ENCODE assay signal across 14 mouse cellular contexts in the genomic region with DNA sequence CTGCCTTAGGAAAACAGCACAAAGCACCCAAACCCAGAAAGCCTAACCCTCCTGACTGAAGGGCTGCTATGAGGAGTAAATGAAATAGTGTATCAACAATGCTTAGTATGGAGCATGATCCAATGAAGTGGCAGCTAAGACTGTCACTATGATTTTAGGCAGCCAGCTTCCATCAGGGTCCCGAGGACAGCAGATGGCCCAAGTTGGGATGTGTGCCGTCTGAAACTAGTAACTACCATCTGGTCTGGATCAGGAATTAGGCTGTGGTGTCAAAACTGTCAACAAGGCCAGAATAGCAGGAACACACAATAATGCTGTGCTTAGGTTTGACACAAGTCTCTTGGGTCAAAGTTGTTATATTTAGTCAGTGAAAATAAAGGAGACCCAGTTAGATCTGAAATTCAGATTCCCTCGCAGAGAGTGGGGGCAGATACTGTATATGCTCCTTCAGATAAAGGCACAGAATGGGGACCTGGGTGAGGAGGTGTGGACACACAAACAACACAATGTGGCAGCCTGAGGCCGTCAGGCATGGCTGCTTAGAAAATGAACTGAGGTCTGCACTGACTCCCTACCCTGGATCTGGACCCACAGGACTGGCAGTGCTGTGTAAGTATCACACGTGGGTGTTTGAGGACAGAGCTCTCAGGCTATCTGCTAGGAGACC. TPM values are rescaled to one million over a fixed set of nuclear protein-coding genes. Genes with fewer than 3 reads are reported as not detected.
DNase-seq lines count a peak whose midpoint lies in the region; ATAC-seq lines count a peak whose summit lies in the region.
"Had no signal": no experiment of that assay in that cellular context is flagged by ENCODE, and none has a peak within 500 bp of the region (broad histone marks: within the 10 kb centered on the region; RNA-seq: fewer than 3 reads in every experiment).

No protein-coding gene starts in this region.

- H3K9me3 ChIP-seq in hindbrain, embryonic 13.5 days: no peaks in the 10 kb centered on the region
- no peaks in the 10 kb centered on the region for H3K9me3 ChIP-seq in hindbrain, embryonic 16.5 days (ENCODE audit: control insufficient read depth, low read length)
- H3K9me3 ChIP-seq: G1E had no signal

- 72% methylated on average over 5 of the region's 5 CpGs for WGBS in hindbrain, embryonic 13.5 days
- WGBS in hindbrain, embryonic 16.5 days: 70% methylated on average over 5 of the region's 5 CpGs

- ATAC-seq in cerebellum, adult (ENCODE audit: insufficient number of reproducible peaks, low FRiP score, low TSS enrichment): no peak
- ATAC-seq in hindbrain, embryonic 13.5 days (ENCODE audit: low FRiP score): no peak
- no peak for ATAC-seq in hindbrain, embryonic 16.5 days

- no peak overlapping the region for H3K4me2 ChIP-seq in hindbrain, embryonic 13.5 days
- no peak overlapping the region for H3K4me2 ChIP-seq in hindbrain, embryonic 16.5 days (ENCODE audit: low read length)

- peaks cover 34% of the 10 kb centered on the region for H3K36me3 ChIP-seq in hindbrain, embryonic 13.5 days
- peaks cover 7% of the 10 kb centered on the region; the same call in 1 of the 2 replicates for H3K36me3 ChIP-seq in hindbrain, embryonic 16.5 days (ENCODE audit: control insufficient read depth, insufficient read depth, low read length)

- DNase-seq in cerebellum, postnatal 10 days: peak; percentile 65 to 73
- peak; percentile 72 for DNase-seq in retina, postnatal 1 day
- DNase-seq in retina, embryonic 14.5 days (ENCODE audit: low spot score): no peak
- no peak for DNase-seq in yolk sac, embryonic 10.5 days (ENCODE audit: low spot score)
- no peak for DNase-seq in urinary bladder, postnatal 4 days (ENCODE audit: low spot score in 2 of 2)
- DNase-seq: gastrocnemius, postnatal 25 days; heart, postnatal 36 days; kidney, postnatal 14 days; thymus, adult 2 months had no signal

- no peak overlapping the region for H3K9ac ChIP-seq in hindbrain, embryonic 13.5 days
- H3K9ac ChIP-seq in hindbrain, embryonic 16.5 days (ENCODE audit: low read depth, low read length): no peak overlapping the region

- H3K4me3 ChIP-seq in hindbrain, embryonic 13.5 days: no peak overlapping the region
- H3K4me3 ChIP-seq in hindbrain, embryonic 16.5 days (ENCODE audit: low read length): no peak overlapping the region
- H3K4me3 ChIP-seq: myocyte had no signal

- peak overlapping the region; percentile 36; the same call in 1 of the 2 replicates for H3K27ac ChIP-seq in hindbrain, embryonic 13.5 days
- H3K27ac ChIP-seq in hindbrain, embryonic 16.5 days (ENCODE audit: low read depth, low read length): no peak overlapping the region

- H3K4me1 ChIP-seq in hindbrain, embryonic 13.5 days (replicated peaks): peaks cover 25% of the 10 kb centered on the region
- peaks cover 6% of the 10 kb centered on the region for H3K4me1 ChIP-seq in hindbrain, embryonic 16.5 days (ENCODE audit: control insufficient read depth, insufficient read depth, low read depth, low read length)

- H3K27me3 ChIP-seq in hindbrain, embryonic 13.5 days: no peaks in the 10 kb centered on the region
- H3K27me3 ChIP-seq in hindbrain, embryonic 16.5 days (replicated peaks; ENCODE audit: control insufficient read depth, insufficient read depth, low read length): no peaks in the 10 kb centered on the region

RNA-seq across cellular contexts. Expression of gene Bcar1, which starts 27.5 kb away (rescaled TPM):
- 55.4 and 55.6 TPM in 2 replicates for polyA plus RNA-seq in hindbrain, embryonic 13.5 days (2015; fragmentation: Nextera tagmentation; extraction: Ambion mirVana)
- polyA plus RNA-seq in hindbrain, embryonic 16.5 days (2015; fragmentation: Nextera tagmentation; extraction: Ambion mirVana): 37.6 and 50.0 TPM in 2 replicates

Comparison
In these comparisons a context has a peak if more than half of its experiments do, and no peak if none do; other contexts are left out.
1. DNase-seq: peak in cerebellum, postnatal 10 days (2 of 2) and retina, postnatal 1 day (single experiment); none in retina, embryonic 14.5 days (single experiment), yolk sac, embryonic 10.5 days (single experiment) and urinary bladder, postnatal 4 days (0 of 2).